Mouse (Mus musculus): Measurements from ENCODE around the gene Bcar3.
"Not testable (repeated sequence)": the region's sequence is repeated elsewhere in the genome, so short reads cannot be mapped to it uniquely, and the experiment has no call there.

DNA sequence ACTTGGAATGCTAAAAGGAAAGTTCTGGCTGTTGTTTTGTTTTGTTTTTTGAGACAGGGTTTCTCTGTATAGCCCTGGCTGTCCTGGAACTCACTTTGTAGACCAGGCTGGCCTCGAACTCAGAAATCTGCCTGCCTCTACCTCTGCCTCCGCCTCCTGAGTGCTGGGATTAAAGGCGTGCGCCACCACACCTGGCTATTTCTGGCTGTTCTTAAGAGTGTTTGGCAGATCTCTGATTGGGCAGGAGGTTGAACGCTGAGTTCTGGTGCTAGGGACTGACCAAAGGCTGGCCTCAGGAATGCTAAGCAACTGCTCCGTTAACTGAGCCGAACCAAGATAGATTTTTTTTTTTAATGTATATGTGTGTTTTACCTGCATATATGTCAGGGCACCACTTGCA lies 39.9 kb upstream of the Bcar3 start:
- TF ChIP-seq POLR2A (IDR thresholded peaks at IDR 0.05; ENCODE audit: control insufficient read depth, extremely low read depth, insufficient read depth, low read length, poor library complexity); CTCF (IDR thresholded peaks at IDR 0.05; ENCODE audit: borderline replicate concordance, control insufficient read depth, extremely low read depth, insufficient read depth, low read length, poor library complexity): not testable (repeated sequence)
